21 mouse cellular contexts compared by ENCODE assay signal in genomic region chr10:109466516-109466915, GRCm38 (mm10).
DNase-seq lines count a peak whose midpoint lies in the region; TF ChIP-seq lines count a peak whose summit lies in the region.
"Had no signal": no experiment of that assay in that cellular context is flagged by ENCODE, and none has a peak within 500 bp of the region (broad histone marks: within the 10 kb centered on the region; RNA-seq: fewer than 3 reads in every experiment).

No protein-coding gene starts in this region.

- no peak overlapping the region for H3K27ac ChIP-seq in left cerebral cortex, adult 2 months
- H3K27ac ChIP-seq in heart, embryonic 10.5 days = no peak overlapping the region
- H3K27ac ChIP-seq: embryonic facial prominence, embryonic 10.5 days; embryonic facial prominence, embryonic 12.5 days; forebrain, embryonic 13.5 days; forebrain, embryonic 15.5 days had no signal

- TF ChIP-seq CTCF in left cerebral cortex, adult 2 months (IDR thresholded peaks at IDR 0.05) = no peak

- H3K9me3 ChIP-seq in heart, embryonic 10.5 days = no peaks in the 10 kb centered on the region
- H3K9me3 ChIP-seq: embryonic facial prominence, embryonic 10.5 days; embryonic facial prominence, embryonic 12.5 days; forebrain, embryonic 13.5 days; forebrain, embryonic 15.5 days had no signal

- H3K4me3 ChIP-seq in left cerebral cortex, adult 2 months = no peak overlapping the region
- no peak overlapping the region for H3K4me3 ChIP-seq in heart, embryonic 10.5 days
- H3K4me3 ChIP-seq: embryonic facial prominence, embryonic 10.5 days; embryonic facial prominence, embryonic 12.5 days; forebrain, embryonic 13.5 days; forebrain, embryonic 15.5 days had no signal

- 83% methylated on average over 3 of the region's 3 CpGs for WGBS in heart, embryonic 10.5 days

- H3K36me3 ChIP-seq in heart, embryonic 10.5 days = no peaks in the 10 kb centered on the region
- H3K36me3 ChIP-seq: embryonic facial prominence, embryonic 10.5 days; embryonic facial prominence, embryonic 12.5 days; forebrain, embryonic 15.5 days; G1E had no signal

- H3K4me1 ChIP-seq in heart, embryonic 10.5 days = no peaks in the 10 kb centered on the region
- H3K4me1 ChIP-seq: embryonic facial prominence, embryonic 10.5 days; embryonic facial prominence, embryonic 12.5 days; forebrain, embryonic 13.5 days; forebrain, embryonic 15.5 days had no signal

- DNase-seq in left cerebral cortex, adult 11 months (ENCODE audit: low spot score) = peak; percentile 18
- DNase-seq in left cerebral cortex, adult 2 months (ENCODE audit: extremely low spot score in 1 of 2, low spot score in 2 of 2) = no peak
- DNase-seq in MN1 (ENCODE audit: low spot score) = peak; percentile 10
- peak; percentile 72 for DNase-seq in brain, adult 2 months (ENCODE audit: low read depth, low spot score)
- DNase-seq in heart, embryonic 10.5 days (ENCODE audit: low spot score) = no peak
- no peak for DNase-seq in frontal cortex, postnatal 25 days (ENCODE audit: low spot score in 2 of 2)
- DNase-seq: adrenal gland, adult 8-10 months; adrenal gland, postnatal 14 days; B cell, adult 2 months; cerebellum, adult 11-12 months; cerebellum, adult 2 months; cerebellum, adult 9-10 months; cerebellum, postnatal 10 days; cerebellum, postnatal 25 days; forebrain, postnatal 0 days had no signal

- intact Hi-C loops in left cerebral cortex, adult 2 months (cut with DNase I) = no loop called here

- no peaks in the 10 kb centered on the region for H3K27me3 ChIP-seq in heart, embryonic 10.5 days (ENCODE audit: insufficient read depth, poor library complexity, severe bottlenecking)
- H3K27me3 ChIP-seq: CH12.LX; embryonic facial prominence, embryonic 12.5 days; forebrain, embryonic 13.5 days; forebrain, embryonic 15.5 days had no signal

Comparison
In these comparisons a context has a peak if more than half of its experiments do, and no peak if none do; other contexts are left out.
1. DNase-seq: peak in left cerebral cortex, adult 11 months (single experiment), MN1 (single experiment) and brain, adult 2 months (single experiment); none in left cerebral cortex, adult 2 months (0 of 2), heart, embryonic 10.5 days (single experiment) and frontal cortex, postnatal 25 days (0 of 2).